Mouse (Mus musculus): ENCODE measurements around the gene Mif4gd. TPM values are rescaled to one million over a fixed set of nuclear protein-coding genes. Genes with fewer than 3 reads are reported as not detected.
A peak's percentile ranks its signal among the peaks of the same experiment; 100 is the strongest.

Mif4gd gene
- total and polyA plus RNA-seq, 3 experiments = 51.3 to 94.0 (median 54.7) TPM

- WGBS = 71% methylated on average over 4 of the region's 4 CpGs
- H3K27me3 ChIP-seq (ENCODE audit: control insufficient read depth, insufficient read depth, low read length) = no peaks in the 10 kb centered on the region
Measured at GRCm38 (mm10) chr11:115601174-115601573, 11.6 kb downstream of the Mif4gd start.

GRCm38 (mm10) chr11:115600743-115601142, 12.0 kb downstream of the Mif4gd start:
- intact Hi-C loops (cut with DNase I) = loop anchor here (5.0 kb wide), 1 partner anchor 188 kb away; no protein-coding TSS in a partner anchor
- no peak for TF ChIP-seq EP300 (IDR thresholded peaks at IDR 0.05; ENCODE audit: insufficient read depth, low read depth, low read length)
- no peak for TF ChIP-seq CTCF (IDR thresholded peaks at IDR 0.05)
- TF ChIP-seq POLR2A (IDR thresholded peaks at IDR 0.05; ENCODE audit: insufficient read depth, low read depth, low read length) = no peak
- Histone ChIP-seq H3K4me3 (no peak overlapping the region), H3K9ac (ENCODE audit: low read depth, low read length) (no peak overlapping the region), H3K27me3 (ENCODE audit: control insufficient read depth, insufficient read depth, low read length) (no peaks in the 10 kb centered on the region), H3K4me1 (ENCODE audit: control insufficient read depth, insufficient read depth, low read length) (peaks cover 9% of the 10 kb centered on the region), H3K36me3 (ENCODE audit: control insufficient read depth, insufficient read depth, low read length) (no peaks in the 10 kb centered on the region; the same call in 1 of the 2 replicates), H3K79me2 (replicated peaks; ENCODE audit: control insufficient read depth, insufficient read depth, low read length) (peaks cover 5% of the 10 kb centered on the region), H3K27ac (no peak overlapping the region)
- DNase-seq = no peak
- 86% methylated on average over 15 of the region's 15 CpGs for WGBS

More at GRCm38 (mm10) chr11:115601174-115601573, 11.6 kb downstream of the Mif4gd start:
- Histone ChIP-seq H3K4me3 (no peak overlapping the region), H3K4me1 (ENCODE audit: control insufficient read depth, insufficient read depth, low read length) (peaks cover 9% of the 10 kb centered on the region), H3K27ac (no peak overlapping the region), H3K9ac (ENCODE audit: low read depth, low read length) (no peak overlapping the region), H3K36me3 (ENCODE audit: control insufficient read depth, insufficient read depth, low read length) (no peaks in the 10 kb centered on the region; the same call in 1 of the 2 replicates), H3K79me2 (replicated peaks; ENCODE audit: control insufficient read depth, insufficient read depth, low read length) (peaks cover 5% of the 10 kb centered on the region)
- TF ChIP-seq EP300 (IDR thresholded peaks at IDR 0.05; ENCODE audit: insufficient read depth, low read depth, low read length) (no peak), CTCF (IDR thresholded peaks at IDR 0.05) (no peak), POLR2A (IDR thresholded peaks at IDR 0.05; ENCODE audit: insufficient read depth, low read depth, low read length) (no peak)
- intact Hi-C loops (cut with DNase I) = loop anchor here (5.0 kb wide), 1 partner anchor 189 kb away; no protein-coding TSS in a partner anchor
- DNase-seq = no peak

- no peak overlapping the region for H3K9ac ChIP-seq (ENCODE audit: low read depth, low read length)
- no peak overlapping the region for H3K27ac ChIP-seq
- H3K4me3 ChIP-seq = no peak overlapping the region
- no peaks in the 10 kb centered on the region for H3K27me3 ChIP-seq (ENCODE audit: control insufficient read depth, insufficient read depth, low read length)
- TF ChIP-seq CTCF (IDR thresholded peaks at IDR 0.05) (no peak), EP300 (IDR thresholded peaks at IDR 0.05; ENCODE audit: insufficient read depth, low read depth, low read length) (0 out of 2 replicates have a peak, but pooled peaks have one; percentile 20)
- H3K79me2 ChIP-seq (replicated peaks; ENCODE audit: control insufficient read depth, insufficient read depth, low read length) = peaks cover 5% of the 10 kb centered on the region
- DNase-seq = no peak
- peaks cover 8% of the 10 kb centered on the region for H3K4me1 ChIP-seq (ENCODE audit: control insufficient read depth, insufficient read depth, low read length)
- intact Hi-C loops (cut with DNase I) = loop anchor here (5.0 kb wide), 1 partner anchor 187 kb away; no protein-coding TSS in a partner anchor
- 55% methylated on average over 7 of the region's 7 CpGs for WGBS
- no peaks in the 10 kb centered on the region for H3K36me3 ChIP-seq (ENCODE audit: control insufficient read depth, insufficient read depth, low read length)
Measured at GRCm38 (mm10) chr11:115599722-115600121, 13.0 kb downstream of the Mif4gd start.

- intact Hi-C loops (cut with DNase I) = no loop called here
- no peak overlapping the region for H3K9ac ChIP-seq (ENCODE audit: low read depth, low read length)
- peaks cover 8% of the 10 kb centered on the region for H3K4me1 ChIP-seq (ENCODE audit: control insufficient read depth, insufficient read depth, low read length)
- no peaks in the 10 kb centered on the region for H3K36me3 ChIP-seq (ENCODE audit: control insufficient read depth, insufficient read depth, low read length)
- no peaks in the 10 kb centered on the region for H3K27me3 ChIP-seq (ENCODE audit: control insufficient read depth, insufficient read depth, low read length)
- no peak for DNase-seq
- H3K79me2 ChIP-seq (replicated peaks; ENCODE audit: control insufficient read depth, insufficient read depth, low read length) = peaks cover 2% of the 10 kb centered on the region; the same call in 1 of the 2 replicates
- H3K4me3 ChIP-seq = no peak overlapping the region
- H3K27ac ChIP-seq = no peak overlapping the region
- 92% methylated on average over 4 of the region's 4 CpGs for WGBS
- no peak for TF ChIP-seq EP300 (IDR thresholded peaks at IDR 0.05; ENCODE audit: insufficient read depth, low read depth, low read length)
Measured at GRCm38 (mm10) chr11:115598309-115598708, 14.5 kb downstream of the Mif4gd start.

GRCm38 (mm10) chr11:115595209-115595608, 17.6 kb downstream of the Mif4gd start:
- intact Hi-C loops (cut with DNase I) = no loop called here
- TF ChIP-seq POLR2A (IDR thresholded peaks at IDR 0.05; ENCODE audit: insufficient read depth, low read depth, low read length) (no peak), CTCF (IDR thresholded peaks at IDR 0.05) (peak; percentile 41)
- H3K36me3 ChIP-seq (ENCODE audit: control insufficient read depth, insufficient read depth, low read length) = no peaks in the 10 kb centered on the region
- WGBS = 97% methylated on average over 3 of the region's 3 CpGs
- H3K4me1 ChIP-seq (ENCODE audit: control insufficient read depth, insufficient read depth, low read length) = peaks cover 5% of the 10 kb centered on the region
- H3K27me3 ChIP-seq (ENCODE audit: control insufficient read depth, insufficient read depth, low read length) = no peaks in the 10 kb centered on the region
- no peak overlapping the region for H3K9ac ChIP-seq (ENCODE audit: low read depth, low read length)
- H3K27ac ChIP-seq = no peak overlapping the region
- no peak overlapping the region for H3K4me3 ChIP-seq
- 0 out of 2 replicates have a peak, but pooled peaks cover 2% of the 10 kb centered on the region for H3K79me2 ChIP-seq (replicated peaks; ENCODE audit: control insufficient read depth, insufficient read depth, low read length)
- no peak for DNase-seq

GRCm38 (mm10) chr11:115590526-115591075, 22.2 kb downstream of the Mif4gd start:
- Histone ChIP-seq H3K4me3 (no peak overlapping the region), H3K27ac (no peak overlapping the region), H3K27me3 (ENCODE audit: control insufficient read depth, insufficient read depth, low read length) (no peaks in the 10 kb centered on the region), H3K36me3 (ENCODE audit: control insufficient read depth, insufficient read depth, low read length) (no peaks in the 10 kb centered on the region), H3K4me1 (ENCODE audit: control insufficient read depth, insufficient read depth, low read length) (no peaks in the 10 kb centered on the region; the same call in 1 of the 2 replicates), H3K79me2 (replicated peaks; ENCODE audit: control insufficient read depth, insufficient read depth, low read length) (no peaks in the 10 kb centered on the region), H3K9ac (ENCODE audit: low read depth, low read length) (no peak overlapping the region)
- DNase-seq = no peak
- intact Hi-C loops (cut with DNase I) = no loop called here
- TF ChIP-seq EP300 (IDR thresholded peaks at IDR 0.05; ENCODE audit: insufficient read depth, low read depth, low read length) = no peak
- no peak for TF ChIP-seq CTCF (IDR thresholded peaks at IDR 0.05)
- TF ChIP-seq POLR2A (IDR thresholded peaks at IDR 0.05; ENCODE audit: insufficient read depth, low read depth, low read length) = no peak
- WGBS = 42% methylated on average over 2 of the region's 2 CpGs
